Mouse (Mus musculus) urinary bladder, postnatal 4 days (tissue): ENCODE data around the gene Guca1b.
A peak's percentile ranks its signal among the peaks of the same experiment; 100 is the strongest.

Experiments
- DNase-seq, 2 experiments: peaks; one replicate each; pipeline ENCODE4 v3.0.0; 2021 to 2022; ENCODE audit warnings: low spot score in 2 of 2

Gene Guca1b

DNA sequence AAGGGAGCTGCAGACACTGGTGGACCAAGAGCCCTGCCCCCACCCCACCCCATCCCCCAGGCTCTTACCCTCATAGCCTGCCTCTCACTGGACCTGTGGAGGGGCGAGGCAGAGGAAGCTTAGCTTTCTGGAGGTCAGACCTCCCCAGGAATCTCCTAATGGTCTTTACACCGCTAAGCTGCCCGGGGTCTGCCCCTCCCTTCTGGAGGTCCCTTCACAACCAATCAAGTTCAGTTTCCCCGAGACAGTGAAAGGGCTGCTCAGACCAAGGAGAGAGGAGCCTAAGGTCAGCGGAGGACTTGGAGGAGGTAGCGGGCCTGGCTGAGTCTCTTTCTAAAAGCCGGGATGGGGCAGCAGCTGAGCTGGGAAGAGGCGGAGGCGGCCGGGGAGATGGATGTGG, at the start of gene Guca1b:
TSS of gene Guca1b (plus strand) at position 249 of the 400 bp plus-strand sequence.
- no peak for DNase-seq

DNA sequence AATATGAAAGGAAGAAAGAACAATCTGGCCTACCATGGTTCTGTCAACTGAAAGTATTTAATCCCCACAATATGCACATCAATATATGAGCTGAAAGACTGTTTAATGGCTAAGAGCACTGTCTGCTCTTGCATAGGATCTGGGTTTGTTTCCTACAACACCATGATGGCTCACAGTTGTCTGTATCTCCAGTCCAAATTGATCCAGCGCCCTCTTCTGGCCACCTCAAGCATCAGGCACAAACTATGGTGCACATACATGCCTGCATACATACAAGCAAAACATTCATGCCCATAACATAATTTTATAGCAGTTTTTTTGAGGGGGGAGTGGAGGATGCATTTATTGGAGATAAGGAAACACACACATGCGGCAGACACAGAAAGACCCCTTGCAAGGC, 42.1 kb upstream of the Guca1b start:
- no peak for DNase-seq

DNA sequence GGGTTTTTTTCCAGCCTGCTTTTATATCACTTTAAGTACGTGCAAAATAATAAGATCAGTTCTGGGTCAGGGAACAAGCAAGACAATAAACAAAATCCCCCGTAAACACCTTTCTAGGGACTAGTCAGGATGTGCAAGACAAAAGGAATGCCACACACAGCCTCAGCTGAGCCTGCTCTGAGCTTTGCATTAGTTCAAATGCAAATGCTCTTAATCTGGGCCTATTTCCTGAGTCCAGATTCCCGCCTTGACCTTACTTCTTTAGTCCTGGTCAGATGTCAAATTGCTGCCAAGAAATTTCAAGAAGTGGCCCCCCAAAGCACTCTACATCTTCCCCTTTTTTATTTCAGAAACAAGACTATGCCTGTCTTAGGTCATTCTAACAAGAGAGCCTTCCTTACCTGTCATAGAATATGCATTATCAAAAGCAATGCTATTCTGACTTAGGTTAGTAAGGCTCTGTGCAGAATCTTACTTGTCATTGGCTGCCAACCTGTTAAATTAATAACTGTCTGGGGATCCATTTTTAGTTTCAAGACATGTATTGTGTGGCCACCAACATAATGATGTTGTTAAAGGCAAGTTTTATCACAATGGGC, 35.4 kb upstream of the Guca1b start:
- no peak for DNase-seq

DNA sequence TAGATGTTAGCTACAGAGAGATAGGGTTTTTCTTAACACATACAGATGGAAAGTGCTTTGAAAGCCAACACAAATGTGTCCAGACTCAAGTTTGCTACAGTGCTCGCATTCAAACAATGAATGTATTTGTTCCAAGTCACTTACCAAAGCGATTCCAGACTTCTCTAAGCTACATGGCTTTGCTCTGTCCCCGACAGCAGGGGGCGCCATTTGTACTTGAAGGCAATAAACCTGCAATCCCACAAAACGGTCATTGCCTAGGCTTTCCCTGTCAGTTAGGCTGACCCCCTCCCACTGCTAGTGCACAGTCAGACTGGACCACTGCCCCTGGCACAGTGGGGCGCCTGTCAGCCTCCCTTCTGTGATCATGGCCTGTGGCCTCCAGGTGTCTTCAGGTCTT, 25.2 kb upstream of the Guca1b start:
- peak in 1 of 2 experiments; percentile 72 for DNase-seq

DNA sequence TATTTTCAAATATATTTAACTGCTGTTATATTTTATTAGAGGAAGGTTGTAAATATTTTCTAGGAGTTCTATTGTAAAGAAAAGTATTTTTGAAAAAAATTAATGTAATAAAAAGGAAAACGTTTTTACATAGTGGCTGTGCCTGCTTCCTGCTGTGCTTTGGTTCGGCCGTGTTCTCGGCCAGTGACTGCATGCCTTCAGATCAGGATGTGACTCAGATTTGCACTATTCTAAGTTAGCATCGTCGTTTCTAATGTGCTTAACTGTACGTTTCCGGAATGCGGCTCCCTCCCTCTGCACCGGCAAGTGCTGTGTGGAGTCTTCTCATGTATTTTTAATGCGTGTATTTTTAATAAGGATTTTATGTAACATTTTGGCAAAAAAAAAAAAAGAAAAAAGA, 23.9 kb upstream of the Guca1b start:
- DNase-seq, result no peak

DNA sequence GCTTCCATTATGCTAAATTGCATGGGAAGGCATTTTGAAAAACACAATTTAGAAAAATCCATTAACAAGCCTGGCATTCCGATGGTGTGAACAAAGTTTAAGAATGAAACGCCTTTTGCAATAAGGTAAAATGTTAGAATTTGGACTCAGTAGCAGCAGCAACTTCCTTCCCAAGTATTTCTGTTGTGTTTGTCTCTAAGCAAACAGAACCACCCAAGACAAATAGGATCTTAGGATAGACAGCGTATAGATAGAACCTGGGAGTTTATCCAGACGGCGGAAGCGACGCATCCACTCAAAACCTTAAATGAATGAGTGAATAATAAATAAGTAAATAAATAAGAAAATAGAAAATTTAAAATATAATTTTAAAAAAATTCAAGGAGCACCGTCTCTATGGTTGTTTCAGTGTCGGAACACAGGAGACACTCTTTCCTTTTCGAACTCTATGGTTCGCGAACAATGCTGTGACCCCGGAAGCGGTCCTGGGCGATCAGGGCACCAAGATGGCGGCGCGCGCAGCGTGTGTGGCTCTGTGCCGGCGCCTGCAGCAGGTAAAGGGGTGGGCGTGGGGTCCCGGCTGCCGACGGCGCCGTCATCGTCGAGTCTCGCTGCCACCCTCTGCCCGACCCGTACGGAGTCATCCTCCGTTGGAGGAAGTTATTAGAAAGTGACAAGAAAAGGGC, 16.6 kb upstream of the Guca1b start, which contains the start of gene Mrps10:
TSS of gene Mrps10 (plus strand) at position 487 of the 686 bp plus-strand sequence.
- DNase-seq, result peak; percentile 76 to 82

DNA sequence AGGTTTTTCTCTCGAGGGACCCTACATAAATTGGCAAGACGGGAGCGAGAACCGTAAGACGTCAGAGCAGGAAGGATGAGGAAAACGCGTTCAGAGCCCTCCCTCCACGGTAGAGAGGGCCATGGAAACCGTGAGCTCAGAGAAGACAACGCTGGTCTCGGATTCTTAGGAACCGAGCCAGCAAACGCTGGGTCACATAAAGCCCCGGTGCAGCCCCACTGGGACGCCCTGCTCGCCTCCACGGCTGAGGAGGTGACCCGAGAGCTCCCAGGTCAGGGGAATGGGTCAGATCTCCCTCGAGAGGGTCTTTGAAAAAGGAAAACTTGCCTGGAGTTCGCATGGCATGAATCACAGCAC, 16.1 kb upstream of the Guca1b start:
- no peak for DNase-seq

DNA sequence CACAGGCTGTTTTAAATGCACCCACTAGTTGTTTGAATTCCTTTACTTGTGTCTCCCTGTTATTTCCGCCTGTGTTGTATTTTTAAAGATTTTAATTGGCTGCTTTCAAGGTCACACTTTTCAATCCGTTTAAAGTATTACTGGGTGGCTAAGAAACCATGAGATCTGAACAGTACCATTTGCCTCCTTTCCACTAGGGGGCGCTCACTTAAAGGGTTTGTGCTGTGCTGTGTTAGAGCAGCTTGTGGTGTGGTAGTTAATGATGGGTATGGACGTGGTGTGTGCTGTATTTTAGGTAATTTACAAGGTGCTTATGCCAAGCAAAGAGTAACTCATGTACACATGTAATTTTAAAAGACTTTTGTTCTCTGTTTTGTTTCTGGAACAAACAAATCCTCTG, 13.7 kb upstream of the Guca1b start:
- peak; percentile 34 to 71 for DNase-seq

DNA sequence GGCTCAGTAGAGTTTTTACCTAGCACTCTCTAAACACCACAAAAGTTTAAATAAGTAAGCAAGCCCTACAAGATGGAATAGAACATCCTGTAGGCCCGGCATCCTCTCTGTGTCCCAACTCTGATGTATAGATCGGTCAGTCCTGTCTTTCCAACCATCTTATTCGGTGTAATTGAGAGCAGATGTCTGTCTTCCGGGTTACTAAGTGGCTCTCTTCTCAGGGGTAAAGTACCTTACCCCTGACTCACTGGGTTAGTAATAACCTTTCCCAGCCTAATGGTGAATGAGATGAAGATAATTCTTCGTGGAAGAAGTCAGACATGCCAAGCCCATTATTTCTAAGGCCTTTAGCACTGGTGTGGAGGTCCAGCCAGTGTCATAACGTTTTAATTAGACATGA, 11.2 kb upstream of the Guca1b start:
- no peak for DNase-seq

DNA sequence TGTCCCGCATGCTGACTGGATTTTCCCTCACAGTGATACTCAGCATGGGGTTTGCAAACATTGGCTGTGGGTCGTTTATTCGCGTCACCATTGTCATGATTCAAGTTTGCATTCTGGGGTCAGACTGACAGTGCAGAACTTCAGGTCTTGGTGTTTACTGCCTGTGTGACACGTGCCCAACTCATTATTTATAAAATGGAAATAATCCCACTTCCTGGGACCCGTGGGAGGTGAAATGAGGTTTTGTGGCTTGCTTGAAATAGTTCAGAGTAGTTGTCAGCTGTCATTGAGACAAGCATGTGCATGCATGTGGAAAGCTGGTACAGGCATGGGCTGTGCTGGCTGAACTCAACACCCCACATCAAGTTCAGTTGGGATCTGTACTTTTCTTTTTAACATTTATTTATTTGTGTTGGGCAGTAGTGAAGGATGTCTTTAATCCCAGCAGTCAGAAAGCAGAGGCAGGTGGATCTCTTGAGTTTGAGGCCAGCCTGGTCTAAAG, 8.4 kb upstream of the Guca1b start:
- DNase-seq, result no peak

DNA sequence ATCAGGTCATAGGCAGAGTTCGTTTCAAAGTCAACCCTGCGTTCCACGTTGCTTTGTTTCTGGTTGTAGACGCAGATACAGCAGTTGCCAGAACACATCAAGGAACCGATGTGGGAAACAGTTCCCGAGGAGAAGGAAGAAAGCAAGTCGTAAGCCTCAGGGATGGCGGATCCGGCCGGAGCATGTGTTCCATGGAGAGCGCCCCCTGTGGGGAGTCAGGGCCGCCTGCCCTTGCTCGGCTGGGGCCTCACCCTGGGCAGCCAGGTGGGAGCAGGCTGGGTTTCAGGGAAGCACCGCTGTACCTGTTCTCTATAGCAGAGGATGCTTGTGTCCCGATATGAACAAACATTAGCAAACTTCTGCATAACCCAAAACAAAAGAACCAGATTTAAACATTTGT, 7.1 kb upstream of the Guca1b start:
- DNase-seq, result no peak

DNA sequence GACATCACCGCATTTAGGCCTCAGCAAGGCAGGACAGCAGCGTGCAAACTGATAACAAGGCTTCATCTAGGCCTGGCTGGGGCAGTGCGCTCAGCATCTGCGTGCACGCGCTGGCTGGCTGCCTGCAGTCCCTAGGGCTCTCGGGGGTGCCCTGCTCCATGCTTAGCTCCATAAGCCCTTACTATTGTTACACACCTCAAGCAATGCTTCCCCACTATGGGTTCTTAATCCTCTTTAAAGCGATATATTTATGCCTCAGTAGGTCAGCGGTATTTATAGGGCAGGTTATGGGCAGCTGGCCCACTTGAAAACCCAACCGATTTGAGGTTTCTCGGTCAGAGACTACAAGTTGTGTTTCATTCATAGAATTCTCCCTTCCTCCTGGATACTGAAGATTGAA, 3.3 kb upstream of the Guca1b start:
- DNase-seq, result no peak

DNA sequence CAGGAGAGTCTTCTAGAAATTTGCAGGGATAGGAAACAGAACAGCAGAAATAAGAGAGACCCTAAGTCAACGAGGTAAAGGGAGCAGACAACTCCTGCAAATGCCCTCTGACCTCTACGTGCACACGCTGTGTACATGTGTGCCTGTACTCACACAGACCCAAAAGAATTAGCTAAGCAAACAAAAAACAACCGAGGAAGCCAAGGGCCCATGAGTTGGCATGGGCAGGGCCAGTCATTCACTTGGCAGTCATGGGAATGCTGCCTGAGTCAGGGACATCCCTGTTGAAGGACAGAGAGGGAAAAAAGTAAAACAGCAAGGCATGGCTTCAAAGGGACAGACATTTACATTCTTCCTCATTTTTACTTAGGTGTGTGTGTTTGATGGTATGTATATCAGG, 1.9 kb upstream of the Guca1b start:
- DNase-seq, result no peak

DNA sequence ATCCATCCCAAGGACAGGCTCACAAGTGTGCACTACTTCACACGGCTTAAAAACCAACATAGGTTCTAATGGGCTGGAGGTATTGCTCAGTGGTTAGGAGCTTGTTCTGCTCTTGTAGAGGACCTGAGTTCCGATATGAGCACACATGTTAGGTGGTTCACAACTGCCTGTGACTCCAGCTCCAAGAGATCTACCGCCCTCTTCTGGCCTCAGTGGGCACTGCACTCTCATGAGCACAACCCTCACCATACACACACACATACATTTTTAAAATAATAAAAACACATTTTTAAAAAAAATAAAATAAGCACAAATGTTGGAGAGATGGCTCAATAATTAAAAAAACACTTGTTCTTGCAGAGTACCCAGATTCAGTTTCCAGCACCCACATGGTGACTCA, 1.1 kb upstream of the Guca1b start:
- DNase-seq, result no peak

DNA sequence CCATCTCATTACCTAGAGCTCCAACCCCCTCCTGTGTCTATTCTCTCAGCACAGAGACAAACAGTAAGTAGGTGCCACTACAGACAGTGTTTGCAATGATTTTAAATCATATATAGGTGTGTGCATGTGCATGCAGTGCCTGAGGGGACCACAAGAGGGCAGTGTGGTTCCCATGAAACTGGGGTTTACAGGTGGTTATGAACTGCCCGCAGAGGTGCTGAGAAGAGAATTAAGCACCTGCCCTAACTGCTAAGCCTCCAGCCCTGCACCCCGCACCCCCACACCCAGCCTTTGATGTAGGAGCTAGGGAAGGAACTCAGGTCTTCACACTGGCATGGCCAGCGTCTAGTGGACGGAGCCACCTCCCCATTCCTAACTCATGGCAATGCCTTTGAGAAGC, 1.5 kb downstream of the Guca1b start:
- DNase-seq, result no peak

DNA sequence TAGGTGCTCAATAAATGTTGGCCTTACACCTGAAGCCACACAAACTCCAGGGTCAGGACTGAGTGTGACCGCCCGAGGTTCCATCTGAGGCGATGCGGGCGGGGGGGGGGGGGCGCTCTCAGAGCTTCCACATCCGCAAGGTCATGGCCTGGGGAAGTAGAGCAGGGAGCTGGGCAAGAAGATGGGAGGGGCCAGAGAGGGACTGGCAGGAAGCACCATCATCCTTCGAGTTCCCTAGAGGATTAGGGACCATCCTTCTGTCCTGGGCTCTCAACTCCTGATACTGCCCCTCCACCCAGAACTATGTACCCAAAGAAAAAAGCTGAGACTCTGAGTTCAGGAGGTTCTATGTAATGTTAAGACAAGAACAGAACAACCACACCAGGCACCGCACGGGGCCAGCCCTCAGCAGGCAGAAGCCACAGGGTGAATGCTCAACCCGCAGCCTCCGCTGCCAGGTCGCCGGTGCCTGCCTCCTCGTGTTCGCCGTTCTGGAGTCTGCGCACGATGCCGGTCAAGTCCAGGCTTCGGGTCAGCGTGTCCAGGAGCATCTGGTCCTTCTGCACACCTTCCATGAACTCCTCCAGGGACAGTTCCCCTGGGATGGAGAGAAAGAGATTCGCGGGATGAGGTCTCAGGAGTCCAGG, 9.2 kb downstream of the Guca1b start:
- DNase-seq, result no peak

DNA sequence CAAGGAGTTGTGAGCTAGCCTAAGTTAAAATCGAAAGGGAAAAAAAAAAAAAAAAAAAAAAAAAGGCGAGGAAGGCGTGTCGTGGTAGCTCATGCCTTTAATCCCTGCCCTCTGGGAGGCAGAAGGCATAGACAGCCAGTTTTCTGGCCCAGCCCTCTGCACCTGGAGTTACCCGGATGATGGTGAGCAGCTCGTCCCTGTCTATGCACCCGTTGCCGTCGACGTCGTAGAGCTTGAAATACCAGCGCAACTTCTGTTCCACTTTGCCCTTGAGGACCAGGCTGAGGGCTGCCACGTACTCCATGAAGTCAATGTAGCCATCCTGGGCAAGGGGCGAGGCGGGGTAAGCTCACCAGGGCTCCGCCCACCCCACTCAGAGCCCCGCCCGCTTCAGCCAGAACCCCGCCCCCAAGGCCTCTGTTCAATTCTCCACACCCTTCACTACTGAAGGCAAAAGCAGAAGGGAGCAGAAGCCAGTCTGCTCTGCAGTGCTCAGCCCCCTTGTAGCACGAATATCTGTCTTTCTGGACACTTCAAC, 10.3 kb downstream of the Guca1b start:
- peak; percentile 46 to 69 for DNase-seq

DNA sequence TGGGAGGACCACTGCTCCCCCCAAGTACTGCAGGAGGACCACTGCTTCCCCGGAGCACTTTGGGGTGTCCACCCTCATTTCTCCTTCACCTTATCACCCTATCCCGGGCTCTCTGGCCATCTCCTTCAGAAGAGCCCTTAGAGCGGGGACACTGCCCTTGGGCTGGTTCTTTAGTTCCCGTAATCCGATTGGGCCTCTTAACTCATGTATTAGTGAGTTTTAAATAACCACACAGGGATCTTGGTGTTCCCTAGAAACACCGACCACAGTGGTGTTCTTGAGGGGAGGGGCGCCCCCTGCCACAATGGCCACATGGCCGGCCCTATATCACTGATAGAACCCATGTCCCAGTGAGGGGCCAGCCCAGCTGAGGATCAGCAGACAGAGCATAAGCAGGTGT, 13.9 kb downstream of the Guca1b start:
- no peak for DNase-seq

DNA sequence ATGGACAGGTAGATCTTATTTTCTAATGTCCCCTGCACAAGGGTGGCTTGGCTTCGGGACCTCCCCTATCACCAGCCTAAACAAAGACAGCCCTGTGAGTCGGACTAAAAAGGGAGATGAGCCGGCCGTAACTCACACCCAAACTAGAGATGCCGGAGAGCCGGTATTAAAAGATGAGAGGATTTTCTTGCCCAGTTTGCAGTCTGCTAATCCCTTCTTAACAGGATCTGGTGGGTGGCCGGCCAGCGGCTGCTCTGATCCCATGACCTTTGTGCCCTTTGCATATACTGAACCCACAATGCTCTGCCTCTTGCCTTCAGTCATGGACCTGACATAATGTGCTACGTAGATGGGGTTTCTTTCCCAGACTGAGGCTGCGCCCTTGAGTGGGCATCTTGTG, 15.3 kb downstream of the Guca1b start, which contains the start of gene Guca1a:
TSS of gene Guca1a (minus strand) at position 134 of the 400 bp plus-strand sequence.
- DNase-seq, result no peak

DNA sequence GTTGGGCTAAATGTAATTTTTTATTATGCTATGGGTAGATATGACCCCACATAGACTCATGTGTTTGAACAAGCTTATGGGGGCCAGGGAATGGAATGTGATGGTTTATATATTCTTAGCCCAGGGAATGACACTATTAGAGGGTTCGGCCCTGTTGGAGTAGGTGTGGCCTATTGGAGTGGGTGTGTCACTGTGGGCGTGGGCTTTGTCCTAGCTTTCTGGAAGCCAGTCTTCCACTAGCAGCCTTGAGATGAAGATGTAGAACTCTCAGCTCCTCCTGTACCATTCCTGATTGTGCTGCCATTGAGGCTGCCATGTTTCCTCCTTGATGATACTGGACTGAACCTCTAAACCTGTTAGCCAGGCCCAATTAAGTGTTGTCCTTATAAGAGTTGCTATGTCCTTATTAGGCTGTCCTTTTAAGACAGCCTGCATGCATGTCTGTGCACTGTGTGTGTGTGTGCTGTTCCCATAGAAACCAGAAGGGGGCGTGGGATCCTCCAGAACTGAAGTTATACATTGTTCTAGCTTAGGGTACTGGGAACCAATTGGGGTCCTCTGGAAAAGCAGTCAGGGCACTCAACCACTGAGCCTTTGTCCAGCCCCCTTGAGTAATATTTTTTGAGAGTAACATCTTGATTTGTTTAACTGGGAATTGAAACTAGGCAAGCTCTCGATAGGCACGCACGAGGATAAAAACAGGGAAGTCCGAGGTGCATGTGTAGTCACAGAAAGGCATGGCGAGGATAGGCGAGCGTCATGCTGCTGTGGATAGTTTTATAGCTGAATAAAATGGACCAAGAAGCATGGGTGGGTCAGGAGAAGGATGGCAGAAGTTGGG, 22.7 kb downstream of the Guca1b start:
- DNase-seq, result no peak

DNA sequence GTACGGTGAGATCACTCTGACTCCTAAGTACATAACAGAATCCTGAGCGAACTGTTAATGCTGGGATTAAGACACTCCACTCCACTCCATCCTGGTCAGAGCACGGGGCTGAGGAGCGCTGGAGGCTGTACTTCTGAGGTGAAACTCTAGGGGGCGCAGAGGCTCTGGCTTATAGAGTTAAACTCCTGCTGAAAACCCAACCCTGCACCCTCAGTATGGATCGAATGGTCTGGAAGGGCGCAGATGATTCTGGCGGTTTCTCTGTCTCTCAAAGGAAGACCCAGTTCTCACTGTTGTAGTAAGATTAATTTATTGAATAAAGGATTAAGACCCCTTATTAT, 23.3 kb downstream of the Guca1b start:
- peak in 1 of 2 experiments; percentile 76 for DNase-seq
